Mouse (Mus musculus): ENCODE results near the gene Hdac7.

- TF ChIP-seq CTCF (IDR thresholded peaks at IDR 0.05; ENCODE audit: extremely low read depth, insufficient read depth, low read length) = no peak
- no peak for TF ChIP-seq POLR2A (IDR thresholded peaks at IDR 0.05; ENCODE audit: extremely low read depth, insufficient read depth, low read length)
These were observed 16.1 kb upstream of the Hdac7 start for GRCm38 (mm10) chr15:97860353-97860752.

All from cortical plate, adult 2 months (tissue).